Mouse (Mus musculus) midbrain, embryonic 11.5 days (tissue): ENCODE data around the gene Ccdc43. TPM values are rescaled to one million over a fixed set of nuclear protein-coding genes. Genes with fewer than 3 reads are reported as not detected.

Experiments
- ATAC-seq: fragments of 200-750 bp; cut with Nextera tagmentation; 2 replicates; pipeline ENCODE4 v1.8.0; 2017; ENCODE audit warnings: moderate TSS enrichment, moderate library complexity; ENCODE audit not compliant: low FRiP score
- DNase-seq: peaks from one replicate; pipeline ENCODE4 v3.0.0; 2015; ENCODE audit warnings: low spot score; ENCODE audit errors: missing footprints
- H3K27ac ChIP-seq: fragments of 300-500 bp; sonication (generic); 2 replicates; pipeline ENCODE4 v1.5.1; 2014; ENCODE audit warnings: low read depth, low read length
- H3K27me3 ChIP-seq: fragments of 300-500 bp; sonication (generic); 2 replicates; pipeline ENCODE4 v1.6.1; 2014; ENCODE audit warnings: mild to moderate bottlenecking, low read length, moderate library complexity, mixed read lengths; ENCODE audit not compliant: control insufficient read depth, insufficient read depth
- H3K36me3 ChIP-seq: fragments of 300-500 bp; sonication (generic); 2 replicates; pipeline ENCODE4 v1.6.1; 2014; ENCODE audit warnings: mild to moderate bottlenecking, low read length, moderate library complexity, mixed read lengths; ENCODE audit not compliant: control insufficient read depth, insufficient read depth
- H3K4me1 ChIP-seq: fragments of 300-500 bp; sonication (generic); 2 replicates; pipeline ENCODE4 v1.6.1; 2014; ENCODE audit warnings: low read length; ENCODE audit not compliant: control insufficient read depth, insufficient read depth
- H3K4me2 ChIP-seq: fragments of 300-500 bp; sonication (generic); 2 replicates; pipeline ENCODE4 v1.6.1; 2014; ENCODE audit warnings: mild to moderate bottlenecking, moderate library complexity
- H3K4me3 ChIP-seq: fragments of 300-500 bp; sonication (generic); 2 replicates; pipeline ENCODE4 v1.5.1; 2014; ENCODE audit warnings: low read depth, low read length
- H3K9ac ChIP-seq: fragments of 300-500 bp; sonication (generic); 2 replicates; pipeline ENCODE4 v1.6.1; 2014; ENCODE audit warnings: low read length
- H3K9me3 ChIP-seq: fragments of 300-500 bp; sonication (generic); 2 replicates; pipeline ENCODE4 v1.6.1; 2016; ENCODE audit warnings: low read length; ENCODE audit not compliant: control insufficient read depth
- WGBS: fragments of 180-500 bp; shearing (Covaris S2); extraction: QIAGEN DNeasy Blood & Tissue Kit; methylation state at CpG from one replicate; pipeline ENCODE4 v1.1.7; 2014; 5-methylcytosine and 5-hydroxymethylcytosine counted together
- microRNA-seq: library from miRNA; unstranded; fragments of <30 nt; microRNA quantifications from one replicate; pipeline ENCODE4, GENCODE M21; 2017
- polyA plus RNA-seq: library from polyadenylated mRNA; unstranded; fragments of >200 nt; fragmentation: Nextera tagmentation; extraction: Ambion mirVana; gene quantifications from 2 replicates; pipeline ENCODE4 v1.2.1, GENCODE M21; 2014

The Ccdc43 gene
- polyA plus RNA-seq, 1 experiment from 2014 or later: 62.1 TPM

- H3K27ac ChIP-seq: no peak overlapping the region
- H3K27me3 ChIP-seq: no peaks in the 10 kb centered on the region
- ATAC-seq: no peak
- no peaks in the 10 kb centered on the region for H3K4me1 ChIP-seq
- no peak overlapping the region for H3K9ac ChIP-seq
- H3K9me3 ChIP-seq: no peaks in the 10 kb centered on the region
- no peak overlapping the region for H3K4me3 ChIP-seq
- no peak for DNase-seq
- no peaks in the 10 kb centered on the region for H3K36me3 ChIP-seq
- H3K4me2 ChIP-seq: no peak overlapping the region
- 79% methylated on average over 3 of the region's 3 CpGs for WGBS
Observed at GRCm38 (mm10) chr11:102652844-102653243, 44.7 kb downstream of the Ccdc43 start.

GRCm38 (mm10) chr11:102651381-102651780, 46.2 kb downstream of the Ccdc43 start:
- Histone ChIP-seq H3K27ac (no peak overlapping the region), H3K9ac (no peak overlapping the region), H3K9me3 (no peaks in the 10 kb centered on the region), H3K36me3 (no peaks in the 10 kb centered on the region), H3K27me3 (no peaks in the 10 kb centered on the region), H3K4me1 (no peaks in the 10 kb centered on the region), H3K4me2 (no peak overlapping the region), H3K4me3 (no peak overlapping the region)
- 4% methylated on average over 9 of the region's 9 CpGs for WGBS
- ATAC-seq: no peak
- peak; percentile 97 for DNase-seq

GRCm38 (mm10) chr11:102647885-102648284, 49.7 kb downstream of the Ccdc43 start:
- Histone ChIP-seq H3K27me3 (no peaks in the 10 kb centered on the region), H3K9ac (no peak overlapping the region), H3K36me3 (no peaks in the 10 kb centered on the region), H3K9me3 (no peaks in the 10 kb centered on the region), H3K4me2 (no peak overlapping the region), H3K4me3 (no peak overlapping the region), H3K27ac (no peak overlapping the region), H3K4me1 (no peaks in the 10 kb centered on the region)
- DNase-seq (no peak), ATAC-seq (no peak)
- WGBS: 67% methylated on average over 12 of the region's 12 CpGs

- H3K9me3 ChIP-seq: no peaks in the 10 kb centered on the region
- H3K36me3 ChIP-seq: no peaks in the 10 kb centered on the region
- ATAC-seq (no peak), DNase-seq (no peak)
- 91% methylated on average over 13 of the region's 13 CpGs for WGBS
- H3K27ac ChIP-seq: no peak overlapping the region
- no peak overlapping the region for H3K4me3 ChIP-seq
- H3K4me2 ChIP-seq: no peak overlapping the region
- H3K4me1 ChIP-seq: no peaks in the 10 kb centered on the region
- no peak overlapping the region for H3K9ac ChIP-seq
- no peaks in the 10 kb centered on the region for H3K27me3 ChIP-seq
Observed at GRCm38 (mm10) chr11:102646226-102646625, 51.4 kb downstream of the Ccdc43 start.

GRCm38 (mm10) chr11:102643891-102644382, 53.6 kb downstream of the Ccdc43 start:
- Histone ChIP-seq H3K9ac (no peak overlapping the region), H3K27ac (no peak overlapping the region), H3K27me3 (no peaks in the 10 kb centered on the region), H3K9me3 (no peaks in the 10 kb centered on the region), H3K36me3 (no peaks in the 10 kb centered on the region), H3K4me3 (no peak overlapping the region), H3K4me1 (no peaks in the 10 kb centered on the region; the same call in 1 of the 2 replicates), H3K4me2 (no peak overlapping the region)
- ATAC-seq: no peak
- no peak for DNase-seq
- WGBS: 55% methylated on average over 10 of the region's 10 CpGs

- Histone ChIP-seq H3K27me3 (no peaks in the 10 kb centered on the region), H3K4me1 (peaks cover 10% of the 10 kb centered on the region), H3K9ac (no peak overlapping the region), H3K9me3 (no peaks in the 10 kb centered on the region), H3K4me2 (no peak overlapping the region), H3K27ac (no peak overlapping the region), H3K4me3 (no peak overlapping the region), H3K36me3 (no peaks in the 10 kb centered on the region)
- no peak for ATAC-seq
- DNase-seq: no peak
- 53% methylated on average over 12 of the region's 12 CpGs for WGBS
Observed at GRCm38 (mm10) chr11:102636887-102637286, 60.7 kb downstream of the Ccdc43 start.

Small RNAs within 50 kb of the gene (microRNA-seq; reads per million reads assigned to microRNA genes)
- not detected for gene Gm22920

Other genes with a start within 250 kb of the Ccdc43 start
- gene Itga2b, start 227.7 kb downstream of the Ccdc43 start, polyA plus RNA-seq: 4.5 and 5.2 TPM in 2 replicates
- 42.5 and 43.8 TPM in 2 replicates for gene Gpatch8, start 141.4 kb downstream of the Ccdc43 start, polyA plus RNA-seq
- 13.9 and 14.6 TPM in 2 replicates for gene Gm11627, start 118.3 kb downstream of the Ccdc43 start, polyA plus RNA-seq
- gene Fzd2, start 93.4 kb downstream of the Ccdc43 start, polyA plus RNA-seq: 27.1 and 27.3 TPM in 2 replicates
- 0.40 and 0.62 TPM in 2 replicates for gene Meioc, start 34.1 kb downstream of the Ccdc43 start, polyA plus RNA-seq
- gene Adam11, start 63.7 kb upstream of the Ccdc43 start, polyA plus RNA-seq: 13.6 and 13.8 TPM in 2 replicates
- gene Gjc1, start 121.9 kb upstream of the Ccdc43 start, polyA plus RNA-seq: 85.5 and 87.8 TPM in 2 replicates
- not detected in 2 replicates for gene Higd1b, start 138.1 kb upstream of the Ccdc43 start, polyA plus RNA-seq
- gene Eftud2, start 183.2 kb upstream of the Ccdc43 start, polyA plus RNA-seq: 240 and 252 TPM in 2 replicates
- 1.6 and 1.9 TPM in 2 replicates for gene Ccdc103, start 183.4 kb upstream of the Ccdc43 start, polyA plus RNA-seq
- 0.10 and 0.11 TPM in 2 replicates for gene Fam187a, start 187.4 kb upstream of the Ccdc43 start, polyA plus RNA-seq
- gene Gfap, start 203.1 kb upstream of the Ccdc43 start, polyA plus RNA-seq: 0.11 TPM in 1 of 2 replicates, not detected in the other
- 6.3 and 6.9 TPM in 2 replicates for gene Kif18b, start 227.3 kb upstream of the Ccdc43 start, polyA plus RNA-seq
- 15.1 and 17.4 TPM in 2 replicates for gene C1ql1, start 248.9 kb upstream of the Ccdc43 start, polyA plus RNA-seq